Mouse (Mus musculus): Measurements from ENCODE around the gene Sim1. TPM values are rescaled to one million over a fixed set of nuclear protein-coding genes. Genes with fewer than 3 reads are reported as not detected.
A peak's percentile ranks its signal among the peaks of the same experiment; 100 is the strongest.

Sim1 gene
- polyA plus RNA-seq, 1 experiment from 2014 or later, result 1.5 TPM

DNA sequence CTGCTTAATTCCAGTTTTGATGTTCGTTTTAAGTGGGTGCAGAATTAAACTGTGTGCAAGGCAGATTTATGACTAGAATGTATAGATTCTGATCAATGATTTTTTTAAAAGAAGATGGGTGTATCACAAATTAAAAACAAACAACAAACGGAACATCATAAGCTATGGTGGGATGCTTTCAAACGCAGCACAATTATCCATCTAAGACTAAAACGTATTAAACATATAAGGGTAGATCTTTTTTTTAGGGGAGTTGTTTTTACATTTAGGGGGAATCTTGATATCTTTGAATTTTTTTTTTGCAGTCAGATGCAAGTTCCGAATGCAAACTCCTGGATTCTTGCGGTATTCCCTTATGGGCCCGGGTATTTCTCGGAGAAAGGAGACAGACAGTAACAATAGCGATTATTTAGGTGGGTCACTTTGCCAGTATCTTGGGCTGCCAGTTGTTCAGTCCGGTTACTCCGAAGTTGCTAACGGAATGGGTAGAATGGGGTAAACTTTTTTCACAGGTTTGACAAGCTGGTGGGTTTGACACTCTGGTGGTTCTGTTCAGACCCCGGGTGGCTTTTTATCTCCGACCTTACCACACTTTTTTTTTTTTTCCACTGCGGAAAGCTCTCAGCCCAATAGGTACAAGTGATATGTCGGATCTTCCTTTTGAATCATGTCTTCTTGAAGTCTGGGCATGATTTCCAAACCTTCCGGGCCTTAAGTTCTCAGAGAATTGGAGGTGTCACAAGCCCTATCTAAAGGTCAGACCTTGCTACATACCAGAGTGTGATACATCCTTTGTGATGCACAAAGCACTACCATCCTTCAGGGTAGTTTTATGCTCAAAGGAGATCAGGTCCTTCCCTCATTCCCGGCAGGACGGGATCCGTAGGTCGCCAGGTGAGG is 5.5 kb downstream of the Sim1 start:
- no peak overlapping the region for H3K27ac ChIP-seq (ENCODE audit: low read depth, low read length)

DNA sequence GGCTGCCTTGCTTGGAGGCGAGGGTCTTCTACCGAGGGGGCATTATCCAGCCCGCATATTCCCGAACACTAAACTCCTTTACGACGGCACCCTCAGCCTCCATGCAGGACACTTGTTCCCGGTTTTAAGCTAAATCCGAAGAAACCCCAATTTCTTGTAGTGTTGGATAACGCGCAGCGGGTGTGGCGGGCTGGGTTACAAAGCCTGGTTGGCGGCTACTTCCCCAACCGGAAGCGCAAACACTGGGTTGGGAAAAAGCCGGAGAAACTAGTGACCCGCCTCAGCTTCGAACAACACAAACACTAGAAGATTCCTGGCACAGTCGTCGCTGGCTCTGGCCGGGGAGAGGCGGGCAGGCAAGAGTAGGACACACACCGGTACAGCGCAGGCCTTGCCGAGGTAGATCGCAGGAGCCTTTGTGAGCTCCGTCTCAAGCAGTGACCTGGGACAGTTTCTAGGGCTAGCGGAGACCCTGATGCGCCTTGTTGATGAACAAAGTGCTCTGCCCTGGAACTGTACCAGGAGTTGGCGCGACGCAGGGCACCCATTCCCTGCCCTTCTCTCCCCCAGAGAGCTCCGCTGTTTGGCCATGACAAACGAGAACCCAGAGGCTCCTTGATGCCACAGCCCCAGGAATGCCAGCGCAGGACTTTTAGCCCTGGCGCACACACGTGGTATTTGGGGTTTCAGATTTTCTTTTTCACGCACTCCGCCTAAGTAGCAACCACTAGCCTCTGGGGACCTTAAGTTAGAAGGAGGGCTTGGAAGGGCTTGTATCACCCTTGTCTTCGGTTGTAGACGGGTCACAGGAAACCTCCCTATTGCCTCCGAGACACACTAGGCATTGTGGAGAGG is 6.4 kb downstream of the Sim1 start:
- ATAC-seq (no peak), DNase-seq (ENCODE audit: low spot score) (peak; percentile 28)
- 0 out of 2 replicates have a peak overlapping the region, but pooled peaks have one; percentile 9 for H3K27ac ChIP-seq (ENCODE audit: low read depth, low read length)
- peak overlapping the region; percentile 11 for H3K4me3 ChIP-seq (ENCODE audit: low read depth, low read length)
- H3K9me3 ChIP-seq (replicated peaks; ENCODE audit: control insufficient read depth, low read length), result no peaks in the 10 kb centered on the region
- H3K9ac ChIP-seq (ENCODE audit: low read length), result no peak overlapping the region
- H3K4me2 ChIP-seq (ENCODE audit: low read length), result peak overlapping the region; percentile 33
- H3K4me1 ChIP-seq (ENCODE audit: control insufficient read depth, insufficient read depth, low read length), result peaks cover 5% of the 10 kb centered on the region
- under 1% methylated on average over 42 of the region's 42 CpGs for WGBS
- peaks cover 69% of the 10 kb centered on the region for H3K27me3 ChIP-seq (replicated peaks; ENCODE audit: control insufficient read depth, insufficient read depth, low read length)
- H3K36me3 ChIP-seq (ENCODE audit: control insufficient read depth, insufficient read depth, low read length), result no peaks in the 10 kb centered on the region

More for the DNA sequence above, 5.5 kb downstream of the Sim1 start:
- Histone ChIP-seq H3K36me3 (ENCODE audit: control insufficient read depth, insufficient read depth, low read length) (no peaks in the 10 kb centered on the region), H3K4me2 (ENCODE audit: low read length) (peak overlapping the region; percentile 33; the same call in 1 of the 2 replicates), H3K4me3 (ENCODE audit: low read depth, low read length) (peak overlapping the region; percentile 11; the same call in 1 of the 2 replicates), H3K4me1 (ENCODE audit: control insufficient read depth, insufficient read depth, low read length) (peaks cover 5% of the 10 kb centered on the region), H3K9ac (ENCODE audit: low read length) (no peak overlapping the region), H3K9me3 (replicated peaks; ENCODE audit: control insufficient read depth, low read length) (no peaks in the 10 kb centered on the region), H3K27me3 (replicated peaks; ENCODE audit: control insufficient read depth, insufficient read depth, low read length) (peaks cover 69% of the 10 kb centered on the region)
- no peak for DNase-seq (ENCODE audit: low spot score)
- ATAC-seq, result no peak
- WGBS, result 2% methylated on average over 21 of the region's 21 CpGs

DNA sequence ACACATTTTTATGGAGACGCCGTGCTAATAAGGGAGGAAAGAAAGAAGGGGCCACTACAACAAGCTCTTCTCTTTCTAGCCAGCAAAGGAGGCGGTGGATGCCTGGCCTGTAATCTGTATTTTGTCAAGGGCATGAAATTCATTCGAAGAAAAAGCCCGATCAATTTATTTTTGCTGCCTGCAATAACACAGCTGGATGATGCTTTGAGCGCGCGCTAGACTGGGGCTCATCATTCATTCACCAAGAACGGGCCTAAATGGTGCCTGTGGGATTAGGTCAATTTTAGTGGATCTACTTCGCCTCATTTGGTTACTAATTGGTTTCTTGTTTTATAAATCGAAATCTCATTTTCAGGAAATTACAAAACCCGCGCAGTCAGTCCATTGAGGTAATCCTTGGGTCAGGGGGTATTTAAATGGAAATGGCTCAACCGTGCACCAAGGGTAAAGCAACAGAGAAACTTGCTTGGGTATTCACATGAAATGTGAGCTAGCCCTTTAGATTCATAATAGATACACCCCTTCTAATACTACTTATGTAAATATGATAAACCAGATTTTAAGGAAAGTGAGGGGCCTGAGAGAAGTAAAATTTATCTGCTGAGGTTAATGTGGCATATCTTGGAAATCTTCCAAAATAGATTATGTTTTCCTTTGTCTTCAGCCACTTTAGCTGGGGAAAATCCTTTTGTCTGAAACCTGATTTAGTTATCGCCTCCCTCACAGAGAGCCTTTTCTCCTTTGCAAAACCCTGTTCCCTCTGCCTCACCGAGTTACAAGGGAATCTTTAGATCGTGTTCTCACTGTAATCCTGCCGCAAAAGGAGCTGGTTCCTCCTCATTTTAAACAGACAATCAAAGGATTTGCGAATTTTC is 7.3 kb downstream of the Sim1 start:
- H3K36me3 ChIP-seq (ENCODE audit: control insufficient read depth, insufficient read depth, low read length), result no peaks in the 10 kb centered on the region
- H3K4me1 ChIP-seq (ENCODE audit: control insufficient read depth, insufficient read depth, low read length), result peaks cover 5% of the 10 kb centered on the region
- DNase-seq (ENCODE audit: low spot score) (peak; percentile 58), ATAC-seq (no peak)
- H3K27me3 ChIP-seq (replicated peaks; ENCODE audit: control insufficient read depth, insufficient read depth, low read length), result peaks cover 74% of the 10 kb centered on the region
- 0 out of 2 replicates have a peak overlapping the region, but pooled peaks have one; percentile 33 for H3K4me2 ChIP-seq (ENCODE audit: low read length)
- H3K27ac ChIP-seq (ENCODE audit: low read depth, low read length), result no peak overlapping the region
- no peak overlapping the region for H3K4me3 ChIP-seq (ENCODE audit: low read depth, low read length)
- under 1% methylated on average over 19 of the region's 19 CpGs for WGBS
- H3K9ac ChIP-seq (ENCODE audit: low read length), result no peak overlapping the region
- H3K9me3 ChIP-seq (replicated peaks; ENCODE audit: control insufficient read depth, low read length), result no peaks in the 10 kb centered on the region

DNA sequence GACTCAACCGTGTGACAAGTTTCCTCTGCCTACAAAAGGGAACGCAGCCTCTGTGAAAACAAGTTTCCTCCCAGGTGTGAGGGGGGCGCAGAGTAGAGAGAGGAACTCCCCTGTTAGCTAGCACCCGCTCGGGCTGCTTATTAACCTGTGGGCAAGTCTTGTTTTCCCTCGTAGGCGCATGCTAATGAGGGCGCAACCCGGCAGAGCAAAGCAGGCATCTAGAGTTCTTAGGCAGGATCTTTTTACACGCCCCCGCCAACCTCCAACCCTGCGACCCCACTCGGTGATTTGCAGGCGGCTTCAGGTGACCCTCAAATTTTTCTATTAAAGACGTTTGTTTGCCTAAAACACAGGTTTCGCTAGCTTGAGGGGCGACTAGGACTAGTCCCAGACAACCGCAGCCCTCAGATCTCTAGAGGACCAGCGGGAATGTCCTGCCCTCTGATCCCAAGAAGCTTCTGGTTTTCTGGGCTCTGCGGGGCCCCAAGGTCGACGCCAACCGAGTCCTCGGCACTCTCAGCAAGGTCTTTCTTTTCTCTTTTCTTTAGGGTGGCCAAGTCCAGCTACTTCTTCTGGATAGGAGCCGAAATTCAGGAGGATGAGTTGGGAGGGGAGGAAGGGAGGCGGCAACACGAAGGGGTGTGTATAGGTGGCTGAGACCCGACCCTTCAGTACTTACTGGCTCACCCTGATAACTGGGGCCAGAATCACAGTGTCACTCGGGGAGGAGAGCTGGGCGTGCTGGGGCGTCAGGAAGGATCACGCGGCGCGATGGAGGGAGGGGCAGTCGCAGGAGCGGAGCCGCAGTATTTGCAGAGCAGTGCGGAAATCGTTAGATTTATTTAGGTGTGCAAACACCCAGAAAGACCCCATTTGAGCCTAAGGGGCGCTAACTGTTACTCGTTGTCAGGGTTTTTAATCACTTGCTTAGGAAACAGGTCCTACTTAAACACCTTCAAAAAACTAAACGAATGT is 8.5 kb downstream of the Sim1 start:
- WGBS, result under 1% methylated on average over 43 of the region's 43 CpGs
- H3K4me1 ChIP-seq (ENCODE audit: control insufficient read depth, insufficient read depth, low read length), result peaks cover 5% of the 10 kb centered on the region
- peak overlapping the region; percentile 24; the same call in 1 of the 2 replicates for H3K4me2 ChIP-seq (ENCODE audit: low read length)
- ATAC-seq, result 0 out of 2 replicates have a peak, but pooled peaks have one; percentile 24
- H3K27me3 ChIP-seq (replicated peaks; ENCODE audit: control insufficient read depth, insufficient read depth, low read length), result peaks cover 74% of the 10 kb centered on the region
- no peaks in the 10 kb centered on the region for H3K9me3 ChIP-seq (replicated peaks; ENCODE audit: control insufficient read depth, low read length)
- H3K9ac ChIP-seq (ENCODE audit: low read length), result no peak overlapping the region
- H3K27ac ChIP-seq (ENCODE audit: low read depth, low read length), result no peak overlapping the region
- peak; percentile 37 for DNase-seq (ENCODE audit: low spot score)
- 0 out of 2 replicates have a peak overlapping the region, but pooled peaks have one; percentile 5 for H3K4me3 ChIP-seq (ENCODE audit: low read depth, low read length)
- H3K36me3 ChIP-seq (ENCODE audit: control insufficient read depth, insufficient read depth, low read length), result no peaks in the 10 kb centered on the region

DNA sequence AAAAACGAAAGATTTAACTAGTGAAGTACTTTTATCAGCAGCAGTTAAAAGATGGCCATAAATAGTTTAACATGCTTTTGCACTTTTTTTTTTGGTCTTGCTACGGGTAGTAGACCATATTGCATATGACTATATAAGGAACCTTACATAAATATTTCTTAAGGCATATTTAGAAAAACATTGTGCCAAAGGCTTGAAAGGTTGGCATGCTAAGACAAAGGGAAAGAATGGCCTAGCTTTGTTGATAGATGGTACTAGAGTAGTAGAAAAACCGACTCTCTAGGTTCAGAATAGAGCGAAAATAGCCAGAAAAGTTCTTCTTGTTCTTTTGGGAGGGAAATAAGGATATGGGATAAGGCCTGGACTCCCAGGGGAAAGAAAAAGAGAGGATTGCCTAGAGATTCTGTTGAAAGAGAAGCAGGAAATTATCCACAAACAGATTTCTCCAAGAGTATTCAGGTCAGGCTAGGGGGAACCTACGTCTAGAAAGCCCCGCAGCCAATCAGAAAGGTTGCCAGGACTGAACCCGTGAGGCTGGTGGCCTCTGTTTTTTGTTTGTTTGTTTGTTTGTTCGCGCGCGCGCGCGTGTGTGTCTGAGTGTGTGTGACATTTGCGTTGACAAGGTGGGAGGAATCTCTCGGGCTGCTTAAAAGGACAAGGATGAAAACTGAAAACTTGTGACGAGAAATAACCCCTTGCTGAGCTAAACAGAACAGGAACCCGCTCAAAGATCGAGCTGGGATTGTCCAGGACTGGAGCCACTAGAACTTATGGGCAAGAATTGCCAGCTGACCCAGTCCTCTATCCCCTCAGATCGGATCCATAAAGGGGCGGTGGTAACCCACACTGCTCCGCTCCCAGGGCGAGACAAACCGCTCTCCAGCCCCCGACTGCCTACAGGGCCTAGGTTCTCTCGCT is 9.6 kb downstream of the Sim1 start:
- Histone ChIP-seq H3K36me3 (ENCODE audit: control insufficient read depth, insufficient read depth, low read length) (no peaks in the 10 kb centered on the region), H3K27me3 (replicated peaks; ENCODE audit: control insufficient read depth, insufficient read depth, low read length) (peaks cover 80% of the 10 kb centered on the region), H3K9ac (ENCODE audit: low read length) (no peak overlapping the region), H3K4me2 (ENCODE audit: low read length) (no peak overlapping the region), H3K4me1 (ENCODE audit: control insufficient read depth, insufficient read depth, low read length) (peaks cover 5% of the 10 kb centered on the region), H3K9me3 (replicated peaks; ENCODE audit: control insufficient read depth, low read length) (no peaks in the 10 kb centered on the region), H3K27ac (ENCODE audit: low read depth, low read length) (no peak overlapping the region), H3K4me3 (ENCODE audit: low read depth, low read length) (no peak overlapping the region)
- DNase-seq (ENCODE audit: low spot score), result peak; percentile 58
- WGBS, result 2% methylated on average over 26 of the region's 26 CpGs
- ATAC-seq, result no peak

DNA sequence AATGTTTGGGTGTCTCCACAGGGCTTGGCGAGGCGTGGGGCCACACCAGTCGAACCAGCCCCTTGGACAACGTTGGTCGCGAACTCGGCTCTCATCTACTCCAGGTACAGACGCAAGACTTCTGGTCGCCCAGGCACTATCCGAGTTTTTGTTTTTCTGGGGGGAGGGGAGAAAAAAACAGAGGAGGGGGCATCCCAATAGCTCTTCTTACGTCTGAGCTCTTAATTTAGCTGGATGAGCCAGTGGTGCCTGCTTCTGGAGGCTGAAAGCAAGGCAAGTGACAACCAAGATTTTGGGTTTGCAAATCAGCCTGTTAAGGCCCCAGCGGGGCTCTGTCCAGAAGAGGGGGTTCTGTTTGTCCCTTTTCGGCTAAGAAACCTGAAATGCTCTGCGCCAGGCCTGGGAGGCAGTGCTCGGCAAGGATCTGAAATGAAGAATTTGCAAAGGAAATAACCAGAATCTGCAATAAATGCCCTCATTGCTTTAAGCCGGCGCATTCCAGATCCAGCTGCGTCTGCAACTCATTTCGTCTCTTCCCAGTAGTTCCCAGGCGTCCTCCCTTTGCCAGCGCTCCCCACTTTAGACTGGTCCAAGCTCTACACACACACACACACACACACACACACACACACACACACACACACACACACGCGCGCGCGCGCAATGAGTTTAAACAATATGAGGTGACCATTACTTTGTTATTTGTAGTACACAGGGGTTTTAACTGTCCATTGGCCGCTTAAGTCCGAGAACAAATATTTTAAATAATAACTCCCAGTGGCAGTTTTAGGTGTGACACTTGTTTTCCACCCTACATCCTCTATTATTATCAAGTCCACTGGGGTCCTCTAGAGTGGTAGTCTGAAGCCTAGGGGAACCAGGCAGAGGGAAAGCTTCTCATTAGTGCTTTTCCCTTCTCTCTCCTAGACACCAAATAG is 10.5 kb downstream of the Sim1 start:
- DNase-seq (ENCODE audit: low spot score) (no peak), ATAC-seq (peak; percentile 26; the same call in 1 of the 2 replicates)

More for the DNA sequence above, 10.5 kb downstream of the Sim1 start:
- H3K4me3 ChIP-seq (ENCODE audit: low read depth, low read length), result no peak overlapping the region
- no peak overlapping the region; the same call in 1 of the 2 replicates for H3K27ac ChIP-seq (ENCODE audit: low read depth, low read length)
- no peaks in the 10 kb centered on the region for H3K36me3 ChIP-seq (ENCODE audit: control insufficient read depth, insufficient read depth, low read length)
- WGBS, result 2% methylated on average over 29 of the region's 29 CpGs
- no peaks in the 10 kb centered on the region for H3K9me3 ChIP-seq (replicated peaks; ENCODE audit: control insufficient read depth, low read length)
- peaks cover 88% of the 10 kb centered on the region for H3K27me3 ChIP-seq (replicated peaks; ENCODE audit: control insufficient read depth, insufficient read depth, low read length)
- H3K4me2 ChIP-seq (ENCODE audit: low read length), result no peak overlapping the region
- peaks cover 5% of the 10 kb centered on the region for H3K4me1 ChIP-seq (ENCODE audit: control insufficient read depth, insufficient read depth, low read length)
- no peak overlapping the region for H3K9ac ChIP-seq (ENCODE audit: low read length)
